Mouse (Mus musculus): Measurements from ENCODE around the gene Rpl37a.

Rpl37a gene

DNA sequence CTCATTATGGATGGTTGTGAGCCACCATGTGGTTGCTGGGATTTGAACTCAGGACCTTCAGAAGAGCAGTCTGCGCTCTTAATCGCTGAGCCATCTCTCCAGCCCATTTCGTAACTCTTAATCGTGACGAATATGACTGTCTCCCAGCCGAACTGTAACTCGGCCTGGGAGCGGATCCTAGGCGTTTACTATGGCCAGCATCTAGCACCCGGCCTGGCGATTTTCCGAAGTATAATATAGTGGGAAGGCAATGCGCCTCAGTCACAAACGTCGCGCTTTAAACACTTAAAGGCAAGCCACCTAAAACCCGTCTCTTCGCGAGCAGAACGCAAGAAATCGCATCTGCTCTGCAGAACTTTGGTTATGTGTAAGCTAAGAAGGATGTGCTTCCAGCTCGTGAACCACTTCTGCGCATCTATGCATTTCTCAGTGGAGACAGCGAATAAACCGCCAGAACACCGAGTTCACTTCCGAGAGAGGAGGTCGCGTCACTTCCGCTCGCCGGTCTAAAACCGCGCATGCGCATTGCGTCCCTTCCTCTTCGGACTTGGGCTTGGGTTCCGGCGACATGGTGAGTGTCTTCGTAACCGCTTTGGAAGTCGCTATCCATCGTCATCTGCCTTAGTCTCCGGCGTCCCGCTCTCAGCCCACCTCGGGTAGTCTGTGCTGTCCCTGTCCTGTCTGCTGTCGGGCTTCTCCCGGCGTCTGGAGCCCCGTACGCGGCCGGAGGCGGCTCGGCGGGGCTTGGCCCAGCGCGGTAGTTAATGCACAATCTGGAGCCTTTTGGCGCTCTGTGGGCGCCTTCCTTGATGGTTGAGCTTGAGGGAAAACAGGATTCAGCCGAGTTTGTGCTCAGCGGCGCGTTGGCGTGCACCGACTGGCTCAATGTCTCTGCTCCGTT is at the start of gene Rpl37a:
Gene Rpl37a, plus strand, starts transcription at position 538 of the 901 bp plus-strand sequence.
- peak; percentile 98 for DNase-seq

DNA sequence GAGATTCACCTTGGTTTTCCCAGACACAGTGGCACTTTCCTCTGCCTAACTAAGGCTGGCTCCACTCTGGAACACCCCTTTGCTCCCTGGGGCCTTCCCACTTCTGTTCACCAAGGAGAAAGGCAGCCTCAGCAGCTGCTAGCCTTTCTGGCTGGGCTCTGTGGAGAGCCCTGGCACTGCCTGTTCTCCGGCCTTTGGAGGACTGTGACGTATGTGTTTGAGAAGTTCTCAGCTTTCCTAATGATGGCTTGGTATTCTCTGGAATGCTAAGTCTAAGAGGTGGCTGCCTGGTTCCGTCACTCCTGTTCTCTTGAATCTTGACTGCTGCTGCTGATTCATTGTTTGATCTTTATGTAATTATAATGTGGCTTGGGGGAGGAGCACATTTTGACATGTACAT is 38.0 kb upstream of the Rpl37a start:
- DNase-seq, result no peak

DNA sequence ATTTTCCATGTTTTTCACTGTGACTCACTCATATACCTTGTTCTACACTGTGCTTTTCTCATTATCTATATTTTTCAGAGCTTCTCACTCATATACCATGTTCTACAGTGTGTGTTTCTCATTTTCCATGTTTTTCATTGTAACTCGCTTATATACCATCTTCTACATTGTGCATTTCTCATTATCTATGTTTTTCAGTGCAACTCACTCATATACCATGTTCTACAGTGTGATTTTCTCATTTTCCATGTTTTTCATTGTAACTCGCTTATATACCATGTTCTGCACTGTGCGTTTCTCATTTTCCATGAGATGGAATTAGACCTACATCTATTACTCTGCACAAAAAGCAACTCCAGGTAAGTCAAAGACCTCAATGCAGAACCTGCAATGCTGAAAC is 14.8 kb upstream of the Rpl37a start:
- DNase-seq, result peak; percentile 35

GRCm38 (mm10) chr1:72698651-72699050 is 12.4 kb upstream of the Rpl37a start:
- peak; percentile 35 for DNase-seq

GRCm38 (mm10) chr1:72700479-72700878 is 10.6 kb upstream of the Rpl37a start, which contains the start of gene Ankar:
TSS of gene Ankar (minus strand) at chr1:72700579.
- no peak for DNase-seq

- no peak for DNase-seq
Observed at GRCm38 (mm10) chr1:72707525-72707924, 3.6 kb upstream of the Rpl37a start.

DNA sequence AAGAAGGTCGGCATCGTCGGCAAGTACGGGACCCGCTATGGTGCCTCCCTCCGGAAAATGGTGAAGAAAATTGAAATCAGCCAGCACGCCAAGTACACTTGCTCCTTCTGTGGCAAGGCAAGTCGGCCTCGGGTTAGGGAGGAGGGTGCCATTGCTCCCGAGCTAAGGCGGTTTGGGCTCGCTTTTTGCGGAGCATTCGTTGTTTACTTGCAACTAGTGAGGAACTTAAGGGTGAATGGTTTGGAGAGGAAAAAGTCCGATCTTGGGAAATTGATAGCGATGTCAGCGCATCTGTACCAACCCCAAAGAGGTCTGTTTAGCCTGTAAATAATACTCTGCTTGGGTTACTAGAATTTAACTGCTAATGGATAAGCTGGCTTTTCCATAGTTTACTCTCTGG is 594 bp downstream of the Rpl37a start:
- DNase-seq, result no peak

DNA sequence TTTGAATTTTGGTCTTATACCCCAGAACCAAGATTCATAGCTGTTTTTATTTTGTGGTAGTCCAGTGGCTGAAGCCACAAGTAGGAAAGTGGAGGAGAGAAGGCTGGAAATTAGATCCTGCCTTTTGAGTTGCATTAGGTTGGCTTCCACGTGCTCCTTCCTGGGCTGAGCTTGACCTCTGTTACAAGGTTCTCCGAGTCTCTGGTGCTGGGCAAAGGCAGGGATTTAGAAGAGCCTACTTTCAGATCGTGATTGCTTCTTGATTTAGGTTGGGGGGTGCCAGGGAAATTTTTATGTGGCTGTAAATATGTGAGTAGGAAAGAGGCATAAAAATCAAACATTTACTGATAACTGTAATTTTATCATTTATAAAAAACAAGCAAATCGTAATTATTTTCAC is 3.5 kb downstream of the Rpl37a start:
- DNase-seq, result no peak

DNA sequence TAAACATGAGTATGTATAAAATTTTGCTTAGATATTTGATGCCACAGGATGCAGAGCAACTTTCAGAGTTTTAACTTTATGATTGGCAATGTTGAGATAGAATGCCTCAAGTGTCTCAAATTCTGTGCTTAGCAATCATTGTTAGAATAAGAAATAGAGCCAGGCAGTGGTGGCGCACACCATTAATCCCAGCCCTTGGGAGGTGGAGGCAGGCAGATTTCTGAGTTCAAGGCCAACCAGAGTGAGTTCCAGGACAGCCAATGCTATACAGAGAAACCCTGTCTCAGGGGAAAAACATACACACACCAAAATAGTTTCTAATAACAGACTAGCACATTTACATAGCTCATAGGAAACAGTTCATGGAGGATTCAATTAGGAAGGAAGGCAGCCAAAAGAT is 4.0 kb downstream of the Rpl37a start:
- DNase-seq, result no peak

- no peak for DNase-seq
Observed at GRCm38 (mm10) chr1:72715593-72716361, 4.7 kb downstream of the Rpl37a start.

DNA sequence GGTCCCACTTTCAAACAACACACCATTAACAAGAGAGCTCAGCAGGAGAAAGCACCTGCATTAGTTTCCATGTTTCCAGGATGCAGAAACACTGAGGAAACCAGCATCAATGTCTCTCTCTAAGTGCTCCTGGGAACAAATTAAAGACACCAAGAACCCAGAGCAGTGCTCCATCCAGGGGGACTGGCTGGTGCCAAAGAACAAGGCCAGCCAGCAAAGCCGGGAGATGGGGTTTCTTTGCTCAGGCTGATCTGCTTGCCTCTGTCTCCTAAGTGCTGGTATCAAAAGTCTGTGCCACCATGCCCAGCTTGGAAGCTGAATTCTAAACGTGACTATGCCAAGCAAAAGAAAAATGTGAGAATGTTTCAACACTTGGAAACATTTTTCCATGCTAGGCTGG is 5.3 kb downstream of the Rpl37a start:
- DNase-seq, result no peak

DNA sequence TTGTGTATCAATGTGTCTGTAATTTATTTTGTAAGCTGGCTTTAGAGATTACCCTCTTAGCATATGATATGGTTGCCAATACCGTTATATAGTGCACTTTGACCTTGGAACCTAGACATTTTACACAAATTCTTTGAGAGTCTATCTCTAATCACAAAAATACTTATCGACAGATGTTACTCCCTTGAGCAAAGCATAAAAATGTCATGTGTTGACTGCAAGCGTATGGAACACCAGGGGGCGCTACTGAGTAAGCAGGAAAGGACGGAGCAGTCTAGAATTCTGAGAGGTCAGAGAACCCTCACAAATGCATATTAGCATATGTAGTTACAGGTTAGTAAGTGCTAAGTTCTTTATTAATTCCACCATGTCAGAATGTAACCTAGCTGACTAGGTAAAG is 5.8 kb downstream of the Rpl37a start:
- DNase-seq, result peak; percentile 84

DNA sequence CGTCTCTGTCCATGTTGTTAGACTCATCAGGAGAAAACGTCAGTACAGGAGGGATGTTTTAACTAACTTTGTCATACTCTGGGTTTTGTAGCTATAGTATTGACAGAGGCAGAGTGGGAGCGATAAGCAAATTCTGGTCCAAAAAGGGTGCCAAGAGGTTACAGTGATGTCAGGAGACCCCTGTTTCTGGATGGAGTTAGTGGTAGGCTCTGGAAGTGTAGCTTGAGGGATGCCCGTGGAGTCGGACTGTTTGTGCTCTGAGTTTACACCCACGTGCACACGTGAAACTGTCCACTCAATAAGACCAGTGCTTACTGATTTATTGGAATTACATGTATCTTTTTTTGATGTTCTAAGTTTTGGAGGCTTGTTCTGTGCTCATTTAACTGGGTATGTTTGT is 6.5 kb downstream of the Rpl37a start:
- DNase-seq, result no peak

DNA sequence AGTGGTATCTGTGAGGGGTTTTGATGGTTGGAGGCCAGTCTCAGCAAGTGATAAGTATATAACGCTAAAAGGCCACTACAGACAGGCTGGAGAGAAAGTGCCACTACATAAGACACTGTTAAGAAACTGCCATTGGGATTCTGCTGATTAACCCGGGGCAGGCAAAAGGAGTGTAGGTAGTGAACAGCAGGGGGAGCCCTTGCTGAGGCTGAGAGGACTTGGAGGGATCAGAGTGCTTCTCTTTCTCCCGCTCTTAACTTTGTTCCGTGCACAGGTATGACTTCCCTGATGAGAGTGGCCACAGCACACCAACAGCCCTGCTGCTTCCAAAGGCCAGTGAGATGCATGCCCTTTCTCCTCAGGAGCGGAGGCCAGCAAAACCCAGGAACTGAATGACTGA is 7.8 kb downstream of the Rpl37a start:
- DNase-seq, result peak; percentile 69

DNA sequence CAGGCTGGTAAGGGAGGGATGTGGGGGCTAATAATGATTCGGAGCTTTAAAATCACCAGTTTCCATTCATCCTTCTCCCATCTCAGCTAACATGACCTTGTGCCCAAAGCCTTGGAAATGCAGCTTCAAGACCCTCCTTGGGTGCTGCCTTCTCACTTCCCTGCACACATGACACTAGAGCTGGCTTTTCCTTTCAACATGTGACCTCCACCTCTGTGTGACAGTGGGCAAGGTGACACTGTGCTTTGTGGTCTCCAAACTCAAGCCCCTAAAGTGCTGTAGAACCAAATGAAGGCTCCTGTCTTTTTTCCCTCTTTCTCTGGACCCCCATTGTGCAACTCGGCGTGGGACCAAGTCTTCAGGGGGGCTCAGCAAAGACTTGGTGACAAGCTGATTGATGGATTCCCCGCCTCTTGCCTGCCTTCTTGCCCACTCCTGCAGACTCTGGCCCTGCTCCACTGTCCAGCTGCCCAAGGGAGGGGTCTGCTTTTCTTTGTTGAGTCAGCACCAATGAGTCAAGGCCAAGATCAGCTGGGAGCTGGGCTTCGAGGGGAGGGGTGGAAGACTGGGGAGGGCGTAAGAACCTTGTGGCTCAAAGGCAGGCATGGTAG is 9.1 kb downstream of the Rpl37a start:
- DNase-seq, result no peak

DNA sequence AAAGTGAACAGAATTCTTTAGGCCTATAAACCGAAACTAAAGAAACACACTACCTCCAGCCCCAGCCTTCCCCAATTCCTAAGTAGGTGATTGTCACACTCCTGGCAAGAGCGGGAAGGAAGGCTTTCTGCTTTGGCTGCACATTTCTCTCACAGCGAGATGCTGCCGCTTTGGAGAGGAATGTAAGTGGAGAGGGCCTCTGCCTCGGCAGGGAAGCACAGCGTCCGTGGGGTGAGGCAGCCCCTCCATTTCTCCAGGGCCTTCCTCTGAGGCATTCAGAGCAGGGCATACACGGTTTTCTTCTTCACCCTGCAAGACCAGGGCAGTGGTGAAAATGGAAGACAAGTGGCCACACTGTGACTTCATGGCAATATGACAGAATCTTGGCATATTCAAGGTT is 11.6 kb downstream of the Rpl37a start:
- DNase-seq, result no peak

DNA sequence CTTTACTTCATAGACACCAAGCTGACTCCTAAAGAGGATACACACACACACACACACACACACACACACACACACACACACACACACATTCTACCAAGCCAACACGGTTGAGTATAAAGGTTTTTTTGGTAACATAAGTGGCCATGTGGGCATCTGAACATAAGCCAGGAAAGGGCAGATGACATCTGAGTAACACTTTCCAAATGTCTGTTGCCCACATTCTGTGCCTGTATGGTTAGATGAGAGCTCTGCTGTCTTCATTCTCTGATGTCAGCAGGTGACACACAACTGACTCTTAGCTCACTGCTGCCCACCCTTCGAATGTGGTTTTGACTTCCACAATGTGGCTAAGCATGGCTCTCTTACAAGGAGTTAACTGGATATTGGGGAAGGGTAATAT is 13.3 kb downstream of the Rpl37a start:
- DNase-seq, result no peak

- DNase-seq, result no peak
Observed at GRCm38 (mm10) chr1:72725941-72726340, 14.9 kb downstream of the Rpl37a start.

GRCm38 (mm10) chr1:72728781-72729180 is 17.7 kb downstream of the Rpl37a start:
- no peak for DNase-seq

DNA sequence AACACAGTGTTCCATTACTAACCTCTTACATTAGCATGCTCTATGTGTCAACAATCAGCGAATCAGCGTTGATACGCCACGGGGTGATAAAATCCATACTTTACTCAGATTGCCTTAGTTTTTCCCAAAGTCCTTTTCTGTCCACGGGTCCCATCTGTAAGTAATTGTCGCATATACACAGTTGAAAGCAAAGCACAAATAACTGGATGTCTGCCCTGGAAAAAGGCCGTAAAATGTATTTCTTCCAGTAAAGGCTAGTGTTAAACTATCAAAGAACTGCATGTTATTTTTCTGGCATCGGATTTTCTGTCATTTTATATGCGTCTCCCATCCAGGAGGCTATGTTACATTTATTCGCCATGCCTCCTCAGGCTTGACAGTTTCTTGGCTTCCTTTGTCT is 19.0 kb downstream of the Rpl37a start:
- no peak for DNase-seq

- DNase-seq, result no peak
Observed at GRCm38 (mm10) chr1:72733191-72733691, 22.2 kb downstream of the Rpl37a start.

DNA sequence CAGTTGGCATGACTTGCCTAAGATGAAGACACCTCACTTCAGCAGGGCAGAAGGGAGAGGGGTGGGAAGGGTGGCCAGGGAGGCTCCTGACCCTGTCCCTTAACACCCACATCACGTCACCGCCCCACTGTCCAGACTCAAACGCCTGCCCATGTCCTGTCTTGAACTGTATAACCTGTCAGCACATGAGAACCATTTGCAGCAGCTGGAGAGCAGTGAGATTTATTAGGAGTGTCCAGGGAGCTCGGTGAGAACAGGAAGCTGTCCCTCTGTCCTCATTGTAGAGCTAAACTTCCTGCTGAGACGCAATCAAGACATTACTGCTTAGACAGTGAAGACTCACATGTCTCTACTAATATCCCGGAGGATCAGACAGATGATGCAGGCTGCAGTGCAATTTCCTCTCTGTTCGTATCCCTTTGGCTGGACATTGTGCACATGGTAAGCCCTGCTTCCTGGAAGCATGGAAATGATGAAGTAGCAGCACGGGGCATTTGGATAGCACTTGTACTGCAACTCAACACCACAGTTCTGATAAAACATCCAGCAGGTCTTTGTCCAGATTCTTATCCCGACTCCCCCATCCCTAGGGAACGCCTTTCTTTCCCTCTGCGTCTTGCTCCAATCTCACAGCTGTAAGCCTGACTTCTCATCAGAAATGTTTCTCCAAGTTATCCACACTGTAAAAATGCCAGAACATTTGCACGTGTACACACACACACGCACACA is 25.5 kb downstream of the Rpl37a start:
- DNase-seq, result no peak
